Mouse (Mus musculus) hindbrain, embryonic 14.5 days (tissue): ENCODE measurements around the gene Aox4. TPM values are rescaled to one million over a fixed set of nuclear protein-coding genes. Genes with fewer than 3 reads are reported as not detected.

ENCODE experiments used
- ATAC-seq: fragments of 200-750 bp; cut with Nextera tagmentation; 2 replicates; pipeline ENCODE4 v1.8.0; 2017; ENCODE audit warnings: moderate number of reproducible peaks, mild to moderate bottlenecking, moderate TSS enrichment, moderate library complexity; ENCODE audit not compliant: low FRiP score
- DNase-seq: peaks from one replicate; pipeline ENCODE4 v3.0.0-alpha.2; 2015; ENCODE audit warnings: low spot score
- H3K27ac ChIP-seq: fragments of 300-500 bp; sonication (generic); 2 replicates; pipeline ENCODE4 v1.5.1; 2014; ENCODE audit warnings: mild to moderate bottlenecking, moderate library complexity
- H3K27me3 ChIP-seq: fragments of 300-500 bp; sonication (generic); 2 replicates; pipeline ENCODE4 v1.6.1; 2014; ENCODE audit warnings: mild to moderate bottlenecking, low read length, mixed read lengths; ENCODE audit not compliant: control insufficient read depth, insufficient read depth
- H3K36me3 ChIP-seq: fragments of 300-500 bp; sonication (generic); replicated peaks from 2 replicates; pipeline ENCODE4 v1.6.1; 2014; ENCODE audit not compliant: control insufficient read depth, insufficient read depth
- H3K4me1 ChIP-seq: fragments of 300-500 bp; sonication (generic); replicated peaks from 2 replicates; pipeline ENCODE4 v1.6.1; 2014; ENCODE audit warnings: antibody characterized with exemption, low read length, mixed read lengths; ENCODE audit not compliant: control insufficient read depth, insufficient read depth
- H3K4me2 ChIP-seq: fragments of 300-500 bp; sonication (generic); replicated peaks from 2 replicates; pipeline ENCODE4 v1.6.1; 2014; ENCODE audit warnings: mild to moderate bottlenecking, moderate library complexity
- H3K4me3 ChIP-seq: fragments of 300-500 bp; sonication (generic); replicated peaks from 2 replicates; pipeline ENCODE4 v1.5.1; 2014; ENCODE audit warnings: mild to moderate bottlenecking, low read length
- H3K9ac ChIP-seq: fragments of 300-500 bp; sonication (generic); 2 replicates; pipeline ENCODE4 v1.6.1; 2014
- H3K9me3 ChIP-seq: fragments of 300-500 bp; sonication (generic); 2 replicates; pipeline ENCODE4 v1.6.1; 2016; ENCODE audit warnings: low read length; ENCODE audit not compliant: control insufficient read depth
- WGBS: fragments of 180-500 bp; shearing (Covaris S2); extraction: QIAGEN DNeasy Blood & Tissue Kit; methylation state at CpG from one replicate; pipeline ENCODE4 v1.1.7; 2014; 5-methylcytosine and 5-hydroxymethylcytosine counted together
- polyA plus RNA-seq: library from polyadenylated mRNA; unstranded; fragments of >200 nt; fragmentation: Nextera tagmentation; extraction: Ambion mirVana; gene quantifications from 2 replicates; pipeline ENCODE4 v1.2.1, GENCODE M21; 2014

The Aox4 gene
- polyA plus RNA-seq, 1 experiment from 2014 or later = 0.54 TPM

DNA sequence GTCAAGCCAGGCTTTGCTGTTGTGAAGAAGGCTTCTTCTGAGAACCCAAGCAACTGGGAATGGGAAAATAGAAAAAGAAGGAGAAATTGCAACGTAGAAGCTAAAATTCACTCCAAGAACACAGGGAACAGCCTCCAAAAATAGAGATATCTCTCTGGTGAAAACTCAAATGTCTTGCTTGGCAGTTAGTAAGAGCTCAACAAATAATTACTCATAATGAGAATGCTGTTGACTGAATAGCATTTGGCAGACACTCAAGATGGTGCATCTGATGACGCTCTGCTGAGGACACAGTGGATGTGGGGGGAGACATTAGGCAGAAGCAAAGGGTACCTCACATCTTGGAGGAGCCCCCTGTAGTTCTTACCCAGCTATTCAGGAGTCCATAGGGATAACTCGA, 77.9 kb downstream of the Aox4 start:
- no peak for ATAC-seq
- 88% methylated on average over 3 of the region's 3 CpGs for WGBS
- H3K4me3 ChIP-seq = no peak overlapping the region
- no peaks in the 10 kb centered on the region for H3K9me3 ChIP-seq
- no peaks in the 10 kb centered on the region for H3K27me3 ChIP-seq
- DNase-seq = no peak
- no peak overlapping the region for H3K4me2 ChIP-seq
- H3K27ac ChIP-seq = no peak overlapping the region
- H3K4me1 ChIP-seq = no peaks in the 10 kb centered on the region
- H3K9ac ChIP-seq = no peak overlapping the region
- H3K36me3 ChIP-seq = no peaks in the 10 kb centered on the region

DNA sequence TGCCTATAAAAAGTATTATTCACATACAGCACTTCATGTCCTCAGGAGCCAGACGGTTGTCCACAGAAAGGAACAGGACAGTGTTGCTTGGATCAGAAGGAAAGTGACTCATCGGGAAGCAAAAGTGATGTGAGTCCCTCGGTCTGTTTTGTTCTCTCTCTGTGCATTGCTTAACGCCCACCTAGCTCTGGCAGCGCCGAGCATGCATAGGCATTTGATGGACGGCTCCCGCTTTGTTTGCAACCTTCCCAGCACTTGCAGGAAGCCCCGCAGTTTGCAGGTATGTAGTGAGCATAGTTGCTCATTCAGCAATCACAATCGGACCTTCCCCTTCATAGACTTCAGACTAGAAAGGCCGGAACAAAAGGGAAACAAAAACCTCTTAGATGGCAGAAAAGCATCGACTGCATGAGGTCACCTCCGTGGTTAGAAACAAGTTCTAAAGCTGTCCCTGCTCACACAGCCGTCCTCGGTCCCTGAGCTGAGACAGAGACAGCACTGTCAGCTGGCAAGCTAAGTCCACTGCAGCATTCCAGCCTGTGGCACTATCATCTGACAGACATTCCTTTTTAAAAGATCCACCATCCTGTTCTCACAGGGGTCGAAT, 79.8 kb downstream of the Aox4 start:
- H3K9me3 ChIP-seq = no peaks in the 10 kb centered on the region
- ATAC-seq = no peak
- no peak overlapping the region for H3K9ac ChIP-seq
- H3K4me2 ChIP-seq = no peak overlapping the region
- no peak overlapping the region for H3K27ac ChIP-seq
- DNase-seq = no peak
- no peak overlapping the region for H3K4me3 ChIP-seq
- H3K36me3 ChIP-seq = no peaks in the 10 kb centered on the region
- 26% methylated on average over 16 of the region's 16 CpGs for WGBS
- H3K4me1 ChIP-seq = no peaks in the 10 kb centered on the region
- no peaks in the 10 kb centered on the region for H3K27me3 ChIP-seq

DNA sequence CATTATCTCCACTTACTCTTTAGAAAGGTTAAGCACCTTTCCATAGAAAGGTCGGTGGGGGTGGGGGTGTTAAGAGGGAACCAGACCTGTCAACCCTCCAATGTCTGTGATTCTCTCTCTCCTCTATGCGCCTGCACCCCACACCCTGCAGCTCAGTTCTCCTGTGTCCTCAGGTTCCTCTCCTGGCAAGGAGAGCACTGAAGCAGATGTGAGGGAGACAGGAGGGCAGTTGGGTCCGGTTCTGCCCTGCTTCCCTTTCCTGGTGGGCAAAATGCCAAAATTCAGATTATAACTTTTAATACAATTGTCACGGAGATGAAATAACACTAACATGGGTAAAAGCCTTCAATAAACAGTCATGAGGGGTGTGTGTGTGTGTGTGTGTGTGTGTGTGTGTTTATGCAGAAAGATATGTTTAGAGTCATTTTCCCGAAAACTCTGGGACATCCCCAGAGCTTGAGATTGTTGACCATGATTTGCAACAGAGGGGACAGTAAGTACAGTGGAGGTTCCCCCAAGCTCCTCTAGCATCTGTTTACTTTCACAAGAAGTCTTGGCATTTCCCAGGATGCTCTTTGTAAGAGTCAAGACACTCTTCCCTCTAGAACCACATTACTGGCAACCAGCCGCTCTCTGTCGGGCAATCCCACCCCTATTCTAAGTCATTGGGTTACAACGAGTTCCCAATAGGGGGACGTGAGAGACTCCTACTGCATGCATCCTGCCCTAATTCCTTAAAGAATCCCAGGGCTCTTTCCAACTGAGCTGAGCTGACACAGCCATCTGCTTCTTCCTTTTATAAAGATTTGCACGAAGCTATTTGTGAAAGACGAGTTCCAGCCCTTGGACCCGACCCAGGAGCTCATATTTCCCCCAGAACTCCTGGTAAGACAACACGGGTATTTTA, 81.5 kb downstream of the Aox4 start:
- WGBS = 65% methylated on average over 13 of the region's 13 CpGs
- ATAC-seq (no peak), DNase-seq (no peak)
- Histone ChIP-seq H3K27ac (no peak overlapping the region), H3K4me1 (no peaks in the 10 kb centered on the region), H3K9ac (no peak overlapping the region), H3K9me3 (no peaks in the 10 kb centered on the region), H3K4me2 (no peak overlapping the region), H3K4me3 (no peak overlapping the region), H3K36me3 (no peaks in the 10 kb centered on the region), H3K27me3 (no peaks in the 10 kb centered on the region)

DNA sequence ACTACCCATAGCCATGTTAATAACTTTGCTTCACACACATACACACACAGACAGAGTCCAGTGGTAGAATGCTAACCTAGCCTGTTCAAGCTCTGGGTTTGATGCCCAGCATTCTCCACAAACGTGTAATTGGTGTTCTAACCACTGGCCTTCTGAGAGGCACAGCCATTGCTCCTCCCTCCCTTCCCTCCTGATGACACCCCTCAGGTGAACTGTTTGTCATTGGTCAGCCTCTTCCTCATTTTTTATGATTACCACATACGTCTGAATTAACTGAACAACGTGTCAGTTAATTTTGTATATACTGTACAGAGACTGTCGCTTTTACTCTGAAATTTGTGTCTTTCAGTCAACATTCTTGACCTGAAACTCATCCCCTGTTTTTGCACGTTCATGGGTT, 84.5 kb downstream of the Aox4 start:
- ATAC-seq (no peak), DNase-seq (no peak)
- H3K27me3 ChIP-seq = no peaks in the 10 kb centered on the region
- no peaks in the 10 kb centered on the region for H3K36me3 ChIP-seq
- no peak overlapping the region for H3K9ac ChIP-seq
- no peaks in the 10 kb centered on the region for H3K9me3 ChIP-seq
- H3K27ac ChIP-seq = no peak overlapping the region
- no peak overlapping the region for H3K4me3 ChIP-seq
- H3K4me2 ChIP-seq = no peak overlapping the region
- no peaks in the 10 kb centered on the region for H3K4me1 ChIP-seq
- WGBS = 86% methylated on average over 5 of the region's 5 CpGs

DNA sequence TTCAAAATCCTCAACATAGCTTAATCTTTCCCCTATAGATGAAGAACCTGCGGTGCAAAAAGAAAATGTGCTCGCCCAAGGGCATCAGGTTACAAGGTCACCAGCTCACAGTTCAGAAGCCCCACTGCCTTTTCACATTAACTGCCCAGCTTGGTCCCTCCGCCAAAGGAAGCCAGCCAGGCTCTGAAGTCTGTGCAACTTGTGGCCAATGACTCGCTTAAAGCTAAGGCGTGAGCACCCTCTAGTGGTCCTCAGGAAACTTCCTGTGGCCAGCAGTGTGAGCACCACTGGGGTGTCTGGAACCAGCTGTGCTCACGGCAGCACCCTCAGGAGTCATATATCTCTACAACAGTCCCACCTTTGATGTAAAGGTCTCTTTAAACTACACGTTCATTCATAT, 86.1 kb downstream of the Aox4 start:
- H3K9me3 ChIP-seq = no peaks in the 10 kb centered on the region
- H3K4me2 ChIP-seq = no peak overlapping the region
- no peak overlapping the region for H3K27ac ChIP-seq
- 4% methylated on average over 7 of the region's 7 CpGs for WGBS
- peak; percentile 82 for DNase-seq
- H3K4me1 ChIP-seq = no peaks in the 10 kb centered on the region
- no peaks in the 10 kb centered on the region for H3K27me3 ChIP-seq
- H3K9ac ChIP-seq = no peak overlapping the region
- H3K4me3 ChIP-seq = no peak overlapping the region
- no peaks in the 10 kb centered on the region for H3K36me3 ChIP-seq
- ATAC-seq = peak; percentile 82; the same call in 1 of the 2 replicates

DNA sequence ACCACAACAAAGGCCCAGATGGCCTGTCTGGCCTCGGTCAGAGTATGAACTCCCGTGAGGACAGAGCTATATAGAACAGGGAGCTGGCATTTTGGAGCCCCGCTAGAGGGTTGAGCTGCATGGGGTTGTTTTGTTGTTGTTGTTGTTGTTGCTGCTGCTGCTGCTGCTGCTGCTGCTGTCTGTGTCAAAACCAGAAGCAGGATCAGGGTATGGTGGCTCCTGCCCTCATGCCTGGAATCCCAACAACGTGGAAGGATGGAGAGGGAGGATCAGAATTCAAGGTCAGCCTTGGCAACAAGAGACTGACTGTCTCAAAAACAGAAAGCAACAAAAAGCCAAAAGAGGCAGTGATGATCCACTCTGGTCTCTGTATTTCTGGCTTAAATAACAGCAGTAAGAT, 86.6 kb downstream of the Aox4 start:
- no peak for ATAC-seq
- 50% methylated on average over 4 of the region's 4 CpGs for WGBS

DNA sequence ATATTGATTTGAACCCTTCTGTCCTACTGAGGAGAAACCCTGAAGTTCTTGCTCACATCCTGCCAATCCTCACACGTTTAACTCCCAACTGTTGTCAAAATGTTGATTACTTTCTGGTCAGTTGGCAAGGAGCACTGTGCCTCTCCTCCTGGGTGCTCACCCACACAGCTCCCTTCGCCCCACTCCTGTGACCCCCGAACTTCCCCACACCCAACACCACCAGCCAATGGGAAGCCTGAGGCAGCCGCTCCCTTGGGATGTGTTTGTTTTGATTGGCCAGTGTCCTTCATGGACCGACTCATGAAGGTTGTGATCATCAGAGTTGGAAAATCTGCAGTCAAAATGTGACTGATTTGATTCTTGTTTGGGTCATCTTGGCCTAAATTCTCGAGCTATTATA, 88.2 kb downstream of the Aox4 start:
- H3K9me3 ChIP-seq = no peaks in the 10 kb centered on the region
- no peak overlapping the region for H3K4me2 ChIP-seq
- H3K36me3 ChIP-seq = no peaks in the 10 kb centered on the region
- 75% methylated on average over 6 of the region's 6 CpGs for WGBS
- ATAC-seq = no peak
- no peak overlapping the region for H3K4me3 ChIP-seq
- H3K9ac ChIP-seq = no peak overlapping the region
- DNase-seq = no peak
- H3K27ac ChIP-seq = no peak overlapping the region
- no peaks in the 10 kb centered on the region for H3K4me1 ChIP-seq
- H3K27me3 ChIP-seq = no peaks in the 10 kb centered on the region

More for the DNA sequence above, 86.6 kb downstream of the Aox4 start:
- Histone ChIP-seq H3K9me3 (no peaks in the 10 kb centered on the region), H3K27ac (no peak overlapping the region), H3K4me2 (no peak overlapping the region), H3K4me1 (no peaks in the 10 kb centered on the region), H3K27me3 (no peaks in the 10 kb centered on the region), H3K9ac (no peak overlapping the region), H3K36me3 (no peaks in the 10 kb centered on the region), H3K4me3 (no peak overlapping the region)
- DNase-seq = no peak

DNA sequence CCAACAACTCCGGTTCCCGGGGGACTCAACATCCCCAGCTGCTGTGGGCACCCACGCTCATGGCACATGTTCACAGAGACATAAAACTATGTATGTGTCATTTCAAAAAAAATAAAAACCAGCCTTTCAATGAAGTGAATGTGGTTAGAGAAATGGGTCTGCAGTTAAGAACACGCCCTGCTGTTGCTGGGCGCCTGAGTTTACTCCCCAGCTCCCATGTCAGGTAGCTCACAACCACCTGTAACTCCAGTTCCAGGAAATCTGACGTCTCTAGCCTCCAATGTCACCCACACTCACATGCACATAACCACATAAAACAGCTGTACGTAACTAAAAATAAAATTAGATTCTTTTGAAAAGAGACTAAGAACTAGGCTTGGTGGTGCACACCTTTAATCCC, 90.9 kb downstream of the Aox4 start:
- no peaks in the 10 kb centered on the region for H3K9me3 ChIP-seq
- no peak overlapping the region for H3K4me2 ChIP-seq
- H3K9ac ChIP-seq = no peak overlapping the region
- no peaks in the 10 kb centered on the region for H3K27me3 ChIP-seq
- ATAC-seq (no peak), DNase-seq (no peak)
- H3K4me1 ChIP-seq = no peaks in the 10 kb centered on the region
- no peak overlapping the region for H3K4me3 ChIP-seq
- no peak overlapping the region for H3K27ac ChIP-seq
- H3K36me3 ChIP-seq = no peaks in the 10 kb centered on the region
- WGBS = 95% methylated on average over 7 of the region's 7 CpGs

DNA sequence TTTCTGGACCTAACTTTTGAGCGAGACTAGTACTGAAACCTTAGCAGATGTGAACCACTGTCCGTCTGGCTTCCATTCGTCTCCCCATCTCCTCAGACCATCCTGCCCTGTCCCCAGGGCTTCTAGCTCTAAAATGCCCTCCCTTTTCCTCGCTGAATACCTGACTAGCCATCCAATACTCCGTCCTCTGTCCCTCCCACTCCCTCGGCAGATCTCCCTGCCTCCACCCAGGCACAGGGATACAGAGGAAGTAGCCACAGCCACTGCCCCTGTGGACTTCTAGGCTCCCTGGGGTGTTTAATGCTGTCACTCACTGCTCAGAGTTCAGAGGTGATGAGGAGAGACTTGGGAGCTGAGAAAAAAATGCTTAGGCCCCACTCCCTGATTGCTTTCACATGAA, 91.8 kb downstream of the Aox4 start:
- Histone ChIP-seq H3K9ac (no peak overlapping the region), H3K4me2 (no peak overlapping the region), H3K4me3 (no peak overlapping the region), H3K4me1 (no peaks in the 10 kb centered on the region), H3K27me3 (no peaks in the 10 kb centered on the region), H3K9me3 (no peaks in the 10 kb centered on the region), H3K27ac (no peak overlapping the region), H3K36me3 (no peaks in the 10 kb centered on the region)
- DNase-seq (no peak), ATAC-seq (no peak)
- WGBS = 74% methylated on average over 5 of the region's 6 CpGs
